Mouse (Mus musculus) E14TG2a.4 (cell line): ENCODE data around the gene Gm37240.

Source experiments
- H3K27me3 ChIP-seq: 2 replicates; pipeline ENCODE4 v1.6.1; 2014; ENCODE audit warnings: low read length, control low read depth; ENCODE audit not compliant: insufficient read depth
- H3K36me3 ChIP-seq: 2 replicates; pipeline ENCODE4 v1.6.1; 2014; ENCODE audit warnings: low read length, control low read depth; ENCODE audit not compliant: insufficient read depth
- H3K4me1 ChIP-seq: replicated peaks from 2 replicates; pipeline ENCODE4 v1.6.1; 2014; ENCODE audit warnings: low read depth, low read length, control low read depth
- H3K4me3 ChIP-seq: replicated peaks from 2 replicates; pipeline ENCODE4 v1.5.1; 2014; ENCODE audit warnings: mild to moderate bottlenecking, low read length
- H3K9me3 ChIP-seq: 2 replicates; pipeline ENCODE4 v1.6.1; 2014; ENCODE audit warnings: low read length, control low read depth
- CTCF ChIP-seq: conservative IDR thresholded peaks from 2 replicates; pipeline ENCODE4 v1.5.1; 2014; ENCODE audit warnings: low read length
- NANOG ChIP-seq: IDR thresholded peaks from 2 replicates; pipeline ENCODE4 v1.6.1; 2014; ENCODE audit warnings: borderline replicate concordance, low read length, mixed read lengths
- POU5F1 ChIP-seq: IDR thresholded peaks from 2 replicates; pipeline ENCODE4 v1.6.1; 2014; ENCODE audit warnings: low read length, borderline replicate concordance

Gene Gm37240

DNA sequence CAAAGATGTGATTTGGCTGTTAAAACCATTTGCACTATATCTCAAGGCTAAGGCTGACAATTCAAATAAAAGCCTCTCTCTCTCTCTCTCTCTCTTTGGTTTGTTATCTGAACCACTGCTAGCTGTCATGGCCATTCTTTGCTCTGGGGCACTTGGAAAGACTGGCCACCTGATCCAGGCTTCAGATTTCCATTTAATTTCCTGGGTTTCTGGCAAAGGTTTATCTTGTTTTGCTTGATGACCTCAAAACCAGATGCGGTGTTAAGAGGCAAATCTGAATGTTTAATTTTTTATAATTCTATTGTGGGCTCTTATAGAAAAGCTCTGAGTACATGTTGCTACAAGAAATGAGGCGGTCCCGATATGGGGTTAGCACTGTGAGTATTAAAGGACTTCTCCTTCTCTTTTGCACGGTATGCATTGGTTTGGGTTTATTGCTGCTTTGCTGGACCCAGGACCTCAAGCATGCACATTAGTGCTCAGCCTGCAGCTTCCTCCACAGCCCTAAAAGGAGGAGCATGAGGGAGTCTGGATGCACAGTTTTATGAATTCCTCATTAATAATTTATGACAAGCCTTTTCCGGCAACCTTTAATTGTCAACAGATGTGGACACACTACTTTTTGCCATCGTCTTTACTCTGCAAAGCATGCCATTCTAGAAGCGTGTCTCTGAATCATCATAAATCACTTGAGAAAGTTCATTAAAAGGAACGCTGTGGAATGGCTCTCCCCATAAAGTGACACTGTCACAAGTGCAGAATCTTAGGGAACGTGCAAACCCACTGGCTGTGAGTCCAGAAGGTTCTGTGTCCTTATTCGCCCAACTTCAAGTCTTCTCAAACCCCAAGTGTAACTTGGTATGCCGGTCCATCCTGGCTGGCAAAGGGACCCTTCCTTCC lies 351.4 kb downstream of the Gm37240 start:
- Histone ChIP-seq H3K4me1 (no peaks in the 10 kb centered on the region), H3K4me3 (no peak overlapping the region), H3K36me3 (no peaks in the 10 kb centered on the region), H3K9me3 (no peaks in the 10 kb centered on the region), H3K27me3 (no peaks in the 10 kb centered on the region; the same call in 1 of the 2 replicates)
- TF ChIP-seq CTCF (no peak), POU5F1 (no peak), NANOG (no peak)

DNA sequence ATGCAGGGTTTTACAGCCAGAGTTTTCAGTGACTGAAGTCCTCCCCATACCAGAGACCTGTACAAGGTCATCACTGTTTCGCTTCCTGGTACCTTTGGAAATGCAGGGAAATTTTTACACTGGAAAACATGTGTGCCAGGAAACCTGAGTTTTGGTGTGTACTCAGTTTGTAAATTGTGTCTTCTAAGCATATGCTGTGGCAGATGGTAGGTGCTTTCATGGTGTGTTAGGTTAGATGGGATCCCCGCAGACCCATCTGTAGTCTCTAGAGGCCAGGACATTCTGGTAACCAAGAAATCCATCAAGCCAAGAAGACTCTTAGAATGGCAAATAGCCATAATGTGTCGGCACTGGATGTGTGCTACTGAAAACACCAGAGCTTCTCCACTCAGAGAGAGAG lies 352.3 kb downstream of the Gm37240 start:
- H3K4me3 ChIP-seq = no peak overlapping the region
- H3K4me1 ChIP-seq = no peaks in the 10 kb centered on the region
- H3K27me3 ChIP-seq = no peaks in the 10 kb centered on the region; the same call in 1 of the 2 replicates
- H3K9me3 ChIP-seq = no peaks in the 10 kb centered on the region
- H3K36me3 ChIP-seq = no peaks in the 10 kb centered on the region
- TF ChIP-seq CTCF = no peak
- TF ChIP-seq NANOG = no peak
- no peak for TF ChIP-seq POU5F1

DNA sequence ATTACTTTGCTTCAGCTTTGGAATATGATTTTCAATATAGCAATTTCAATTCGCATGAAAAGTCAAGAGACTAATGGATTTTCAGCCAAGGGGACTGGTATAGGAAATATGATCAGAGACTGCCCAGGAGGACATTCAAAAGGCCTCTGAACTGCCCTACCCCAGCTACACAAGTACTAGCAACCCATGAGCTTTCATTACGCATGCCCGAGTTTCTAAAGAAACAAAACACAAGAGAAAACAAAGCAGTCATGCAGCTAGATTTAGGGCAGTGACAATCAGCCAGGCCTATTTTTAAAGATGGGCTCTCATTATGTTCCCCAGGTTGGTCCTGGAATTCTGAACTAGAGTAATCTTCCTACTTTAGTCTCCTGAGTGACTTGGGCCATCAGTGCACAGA lies 354.9 kb downstream of the Gm37240 start:
- Histone ChIP-seq H3K36me3 (no peaks in the 10 kb centered on the region), H3K27me3 (no peaks in the 10 kb centered on the region; the same call in 1 of the 2 replicates), H3K4me1 (no peaks in the 10 kb centered on the region), H3K9me3 (no peaks in the 10 kb centered on the region), H3K4me3 (no peak overlapping the region)
- TF ChIP-seq POU5F1 (no peak), CTCF (no peak), NANOG (no peak)

DNA sequence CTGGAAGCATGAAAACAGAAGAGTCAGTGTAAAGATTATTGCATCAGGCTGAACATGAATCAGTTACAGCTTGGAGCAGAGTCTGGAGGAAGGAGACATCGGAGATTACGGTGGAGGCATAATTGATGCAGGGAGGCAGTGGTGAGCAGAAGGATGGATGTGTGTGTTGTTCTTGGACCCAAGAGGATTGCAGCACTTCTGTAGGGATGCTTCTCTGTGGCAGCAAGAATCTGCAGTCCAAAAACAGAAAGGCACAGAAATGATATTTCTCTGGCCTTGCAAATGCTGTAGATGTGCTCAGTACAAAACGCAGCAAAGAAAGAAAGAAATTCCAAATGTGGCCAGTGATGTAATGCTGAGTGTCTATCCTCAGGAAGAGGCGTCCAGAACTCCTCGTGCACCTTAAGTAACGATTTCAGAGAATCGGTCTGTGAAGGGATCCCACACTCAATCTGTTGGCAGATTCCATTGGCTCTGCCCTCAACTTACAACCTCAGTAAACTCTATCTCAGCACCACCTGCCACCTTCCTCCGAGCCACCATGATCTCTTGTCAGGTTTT lies 356.6 kb downstream of the Gm37240 start:
- TF ChIP-seq POU5F1 (no peak), NANOG (no peak), CTCF (no peak)
- Histone ChIP-seq H3K4me1 (peaks cover 6% of the 10 kb centered on the region), H3K4me3 (no peak overlapping the region), H3K36me3 (no peaks in the 10 kb centered on the region), H3K9me3 (no peaks in the 10 kb centered on the region), H3K27me3 (no peaks in the 10 kb centered on the region; the same call in 1 of the 2 replicates)

DNA sequence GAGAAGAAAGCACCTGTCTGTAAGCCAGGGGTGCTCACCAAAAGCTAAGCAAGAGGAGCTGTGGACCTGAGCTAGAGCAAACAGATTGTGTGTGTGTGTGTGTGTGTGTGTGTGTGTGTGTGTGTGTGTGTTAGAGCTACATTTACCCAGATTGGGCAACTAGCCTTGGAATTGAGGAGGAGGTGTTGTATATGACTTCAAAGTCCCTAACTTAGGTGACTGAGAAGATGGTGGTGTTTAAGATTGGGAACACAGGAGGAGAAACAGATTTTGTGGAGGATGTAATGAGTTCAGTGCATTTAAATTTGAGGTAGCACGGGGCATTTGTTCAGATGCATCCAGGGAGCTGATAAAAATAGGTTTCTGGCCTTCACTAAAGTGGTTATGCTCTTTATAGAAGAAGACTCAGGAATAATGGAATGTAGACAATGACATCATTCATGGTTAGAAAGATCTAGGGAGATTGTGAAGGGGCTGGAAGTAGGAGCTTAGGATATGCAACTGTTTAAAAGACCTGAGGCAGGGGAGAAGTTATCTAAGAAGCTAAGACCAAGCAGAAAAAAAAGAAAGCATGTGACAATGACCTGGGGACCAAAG lies 365.9 kb downstream of the Gm37240 start:
- Histone ChIP-seq H3K9me3 (no peaks in the 10 kb centered on the region), H3K4me1 (peaks cover 7% of the 10 kb centered on the region), H3K4me3 (no peak overlapping the region), H3K36me3 (no peaks in the 10 kb centered on the region), H3K27me3 (peaks cover 9% of the 10 kb centered on the region)
- TF ChIP-seq NANOG (no peak), POU5F1 (no peak), CTCF (no peak)

DNA sequence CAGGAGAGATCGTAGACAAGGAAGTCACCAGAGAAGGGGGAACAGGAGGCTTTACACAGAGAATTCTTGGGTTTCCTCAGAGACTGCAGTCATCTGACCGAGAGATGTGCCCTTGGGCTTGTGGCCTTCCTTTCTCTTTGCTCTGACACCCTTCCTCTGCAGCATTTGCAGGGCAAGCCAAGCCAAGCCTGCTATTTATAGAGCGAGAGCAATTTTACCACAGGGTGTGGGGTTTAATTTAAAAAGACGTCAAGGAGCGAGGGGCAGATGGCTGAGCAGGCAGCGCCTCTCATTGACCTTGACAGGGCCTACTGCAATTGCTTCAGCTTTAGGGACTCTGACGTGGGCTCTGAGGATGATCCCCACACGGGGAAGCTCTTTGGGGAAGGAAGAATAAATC lies 368.6 kb downstream of the Gm37240 start:
- Histone ChIP-seq H3K9me3 (no peaks in the 10 kb centered on the region), H3K4me3 (no peak overlapping the region), H3K36me3 (no peaks in the 10 kb centered on the region), H3K4me1 (peaks cover 5% of the 10 kb centered on the region; the same call in 1 of the 2 replicates), H3K27me3 (peaks cover 10% of the 10 kb centered on the region)
- TF ChIP-seq NANOG (no peak), POU5F1 (no peak), CTCF (no peak)

DNA sequence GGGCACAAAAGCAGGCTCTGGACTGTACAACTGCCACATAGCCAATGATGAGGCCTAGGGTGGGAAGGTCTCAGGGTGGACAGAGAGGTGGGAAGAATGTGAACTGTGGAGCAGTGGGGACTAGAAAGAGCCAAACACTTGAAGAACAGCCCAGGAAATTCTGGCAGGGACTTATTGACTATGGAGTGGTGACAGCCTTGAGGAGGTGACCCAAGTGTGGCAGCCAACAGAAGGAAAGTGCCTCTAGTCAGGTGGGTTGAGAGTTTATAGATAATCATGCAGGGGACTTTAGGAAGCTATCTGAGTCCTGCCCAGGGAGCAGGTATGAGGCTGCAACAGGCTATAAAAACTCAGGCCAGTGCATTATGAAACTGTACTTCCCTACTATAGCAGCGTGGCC lies 369.2 kb downstream of the Gm37240 start:
- no peak overlapping the region for H3K4me3 ChIP-seq
- no peaks in the 10 kb centered on the region for H3K9me3 ChIP-seq
- no peak for TF ChIP-seq POU5F1
- H3K36me3 ChIP-seq = no peaks in the 10 kb centered on the region
- H3K4me1 ChIP-seq = peaks cover 5% of the 10 kb centered on the region; the same call in 1 of the 2 replicates
- peaks cover 10% of the 10 kb centered on the region for H3K27me3 ChIP-seq

DNA sequence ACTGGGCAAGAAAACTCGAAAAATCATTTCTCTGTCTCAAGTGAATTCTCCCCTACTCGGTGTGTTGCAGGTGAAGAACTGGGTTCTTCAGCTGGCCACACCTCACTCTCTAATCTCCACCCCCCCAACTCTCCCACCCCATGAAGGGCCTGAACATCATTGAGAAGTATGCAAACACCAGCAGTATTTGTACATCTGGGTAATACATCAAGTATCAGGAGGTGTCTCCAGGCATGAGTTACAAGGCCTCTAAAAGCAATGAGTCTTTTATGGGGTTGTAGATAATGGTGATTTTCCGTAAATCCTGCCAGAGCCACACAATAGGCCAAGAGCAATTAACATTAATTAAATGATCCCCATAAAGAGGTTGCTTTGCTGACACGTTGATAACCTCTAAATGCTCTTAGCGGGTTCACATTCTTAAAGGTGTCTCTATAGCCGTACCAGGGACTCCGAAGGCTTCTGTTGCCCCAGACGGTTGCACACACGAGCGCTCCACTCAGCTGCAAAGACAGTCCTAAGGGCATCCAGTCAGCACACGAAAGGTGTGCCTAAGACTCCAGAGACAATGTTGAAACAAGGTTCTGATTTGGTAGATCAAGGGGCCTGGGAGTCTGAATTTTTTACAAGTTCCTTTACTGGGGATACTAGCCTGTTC lies 370.4 kb downstream of the Gm37240 start:
- Histone ChIP-seq H3K4me3 (no peak overlapping the region), H3K9me3 (no peaks in the 10 kb centered on the region; the same call in 1 of the 2 replicates), H3K27me3 (peaks cover 10% of the 10 kb centered on the region), H3K36me3 (no peaks in the 10 kb centered on the region), H3K4me1 (peaks cover 5% of the 10 kb centered on the region; the same call in 1 of the 2 replicates)
- no peak for TF ChIP-seq CTCF
- no peak for TF ChIP-seq POU5F1
- TF ChIP-seq NANOG = no peak
